21 mouse cellular contexts compared by ENCODE assay signal in genomic region chr8:127675377-127675776, GRCm38 (mm10).
A peak's percentile ranks its signal among the peaks of the same experiment; 100 is the strongest.
DNase-seq lines count a peak whose midpoint lies in the region; ATAC-seq and TF ChIP-seq lines count a peak whose summit lies in the region.
"Had no signal": no experiment of that assay in that cellular context is flagged by ENCODE, and none has a peak within 500 bp of the region (broad histone marks: within the 10 kb centered on the region; RNA-seq: fewer than 3 reads in every experiment).

No protein-coding gene starts in this region.

- no peak for TF ChIP-seq CTCF in lung, adult 2 months (IDR thresholded peaks at IDR 0.05; ENCODE audit: insufficient read depth, low read length)

- no peak for ATAC-seq in midbrain, embryonic 14.5 days (ENCODE audit: low FRiP score, low TSS enrichment)
- ATAC-seq: activated CD4-positive, CD25-positive, alpha-beta regulatory T cell, adult 4 months; intestine, embryonic 15.5 days had no signal

- H3K9ac ChIP-seq in midbrain, embryonic 14.5 days (replicated peaks; ENCODE audit: low read length): no peak overlapping the region
- H3K9ac ChIP-seq: forebrain, embryonic 12.5 days; hindbrain, embryonic 13.5 days; intestine, embryonic 15.5 days; limb, embryonic 13.5 days; liver, embryonic 14.5 days; neural tube, embryonic 12.5 days had no signal

- H3K4me3 ChIP-seq in midbrain, embryonic 14.5 days (replicated peaks; ENCODE audit: low read depth, low read length): no peak overlapping the region
- no peak overlapping the region for H3K4me3 ChIP-seq in lung, adult 2 months (replicated peaks; ENCODE audit: extremely low read depth, low read depth, low read length)
- H3K4me3 ChIP-seq: forebrain, embryonic 12.5 days; hindbrain, embryonic 13.5 days; intestine, embryonic 15.5 days; limb, embryonic 13.5 days; neural tube, embryonic 12.5 days had no signal

- no peaks in the 10 kb centered on the region for H3K36me3 ChIP-seq in midbrain, embryonic 14.5 days (ENCODE audit: control insufficient read depth, insufficient read depth, low read length)
- H3K36me3 ChIP-seq: forebrain, embryonic 12.5 days; hindbrain, embryonic 13.5 days; intestine, embryonic 15.5 days; limb, embryonic 13.5 days; neural tube, embryonic 12.5 days had no signal

- DNase-seq in layer of hippocampus, adult 18-20 months (ENCODE audit: low spot score in 2 of 2): peak; percentile 8 to 45
- DNase-seq in layer of hippocampus, postnatal 25 days (ENCODE audit: extremely low spot score in 1 of 2, low spot score in 1 of 2): no peak
- DNase-seq in brain, embryonic 18.5 days (ENCODE audit: low read depth, low spot score): peak; percentile 56
- peak; percentile 51 for DNase-seq in layer of hippocampus, adult 9-11 months
- peak; percentile 32 for DNase-seq in right cerebral cortex, postnatal 14 days
- DNase-seq in midbrain, embryonic 14.5 days: no peak
- DNase-seq in lung, adult 2 months: no peak
- no peak for DNase-seq in gastrocnemius, postnatal 25 days
- DNase-seq: adrenal gland, postnatal 14 days; B cell, adult 2 months; cerebellum, postnatal 10 days; heart, postnatal 14 days; lung, postnatal 14 days had no signal

- H3K27me3 ChIP-seq in midbrain, embryonic 14.5 days (ENCODE audit: control insufficient read depth, insufficient read depth, low read length): no peaks in the 10 kb centered on the region
- H3K27me3 ChIP-seq: forebrain, embryonic 12.5 days; hindbrain, embryonic 13.5 days; intestine, embryonic 15.5 days; limb, embryonic 13.5 days; neural tube, embryonic 12.5 days had no signal

- whole genome bisulfite sequencing in midbrain, embryonic 14.5 days: 89% methylated on average over 4 of the region's 4 CpGs
- WGBS in lung, adult 2 months: 78% methylated on average over 4 of the region's 4 CpGs

- H3K9me3 ChIP-seq in midbrain, embryonic 14.5 days (ENCODE audit: control insufficient read depth, low read length): no peaks in the 10 kb centered on the region
- H3K9me3 ChIP-seq: forebrain, embryonic 12.5 days; hindbrain, embryonic 13.5 days; intestine, embryonic 15.5 days; limb, embryonic 13.5 days; neural tube, embryonic 12.5 days had no signal

- no peak overlapping the region for H3K4me2 ChIP-seq in midbrain, embryonic 14.5 days (ENCODE audit: low read length)
- H3K4me2 ChIP-seq: forebrain, embryonic 12.5 days; heart, embryonic 11.5 days; hindbrain, embryonic 13.5 days; intestine, embryonic 15.5 days; limb, embryonic 13.5 days; neural tube, embryonic 12.5 days had no signal

- TF ChIP-seq POLR2A in lung, adult 2 months (IDR thresholded peaks at IDR 0.05; ENCODE audit: borderline replicate concordance, extremely low read depth, low read depth, low read length): no peak

- no peaks in the 10 kb centered on the region for H3K4me1 ChIP-seq in midbrain, embryonic 14.5 days (ENCODE audit: control insufficient read depth, insufficient read depth, low read length)
- H3K4me1 ChIP-seq in lung, adult 2 months (ENCODE audit: control insufficient read depth, insufficient read depth, low read length): no peaks in the 10 kb centered on the region; the same call in 1 of the 2 replicates
- H3K4me1 ChIP-seq: forebrain, embryonic 12.5 days; hindbrain, embryonic 13.5 days; intestine, embryonic 15.5 days; neural tube, embryonic 12.5 days had no signal

- H3K27ac ChIP-seq in midbrain, embryonic 14.5 days (replicated peaks; ENCODE audit: low read depth, low read length): no peak overlapping the region
- H3K27ac ChIP-seq: forebrain, embryonic 12.5 days; hindbrain, embryonic 13.5 days; intestine, embryonic 15.5 days; limb, embryonic 13.5 days; liver, embryonic 14.5 days; neural tube, embryonic 12.5 days had no signal

Comparison
In these comparisons a context has a peak if more than half of its experiments do, and no peak if none do; other contexts are left out.
1. DNase-seq: peak in layer of hippocampus, adult 18-20 months (2 of 2), brain, embryonic 18.5 days (single experiment), layer of hippocampus, adult 9-11 months (single experiment) and right cerebral cortex, postnatal 14 days (single experiment); none in layer of hippocampus, postnatal 25 days (0 of 2), midbrain, embryonic 14.5 days (single experiment), lung, adult 2 months (single experiment) and gastrocnemius, postnatal 25 days (single experiment).